Mouse (Mus musculus): Measurements from ENCODE around the gene Rapgef4.

GRCm38 (mm10) chr2:72038651-72039251 lies 57.7 kb downstream of the Rapgef4 start:
- TF ChIP-seq POLR2A (IDR thresholded peaks at IDR 0.05; ENCODE audit: control insufficient read depth, low read depth, low read length) (no peak), CTCF (IDR thresholded peaks at IDR 0.05; ENCODE audit: control insufficient read depth, insufficient read depth, insufficient replicate concordance, low read depth, low read length) (no peak)
